Mouse (Mus musculus) ES-E14 (cell line): ENCODE measurements at regions not wholly inside any gene's neighbourhood (a gene's known extent, or its start where the extent isn't known, plus 50 kb on each side); places are given as distances from the start of the nearest gene placed in this dataset.

Source experiments
- DNase-seq: peaks from one replicate; pipeline ENCODE4 v3.0.0-alpha.2; 2013; ENCODE audit warnings: low read depth, low spot score
- H3K27ac ChIP-seq: 2 replicates; pipeline ENCODE4 v1.5.1; 2012; ENCODE audit warnings: low read depth, mild to moderate bottlenecking, low read length, moderate library complexity, mixed read lengths; ENCODE audit not compliant: poor library complexity, insufficient read depth, severe bottlenecking
- H3K36me3 ChIP-seq: 2 replicates; pipeline ENCODE4 v1.6.1; 2012; ENCODE audit warnings: mild to moderate bottlenecking, low read length, moderate library complexity, mixed read lengths; ENCODE audit not compliant: control insufficient read depth, poor library complexity, insufficient read depth, severe bottlenecking
- H3K4me1 ChIP-seq, 2 experiments: fragments of 150-350 bp in 1 of 2; sonication (generic) in 1 of 2; 2 replicates each; pipeline ENCODE4 v1.6.1; 2012; ENCODE audit warnings: low read length in 2 of 2, mild to moderate bottlenecking in 1 of 2, mixed read lengths in 1 of 2; ENCODE audit not compliant: control insufficient read depth in 2 of 2, insufficient read depth in 2 of 2, poor library complexity in 1 of 2
- H3K4me3 ChIP-seq, 2 experiments: fragments of 150-350 bp in 1 of 2; sonication (generic) in 1 of 2; 2 replicates each; pipeline ENCODE4 v1.5.1; 2012; ENCODE audit warnings: low read length in 2 of 2, low read depth in 1 of 2, mild to moderate bottlenecking in 1 of 2, mixed read lengths in 1 of 2; ENCODE audit not compliant: insufficient read depth in 1 of 2, poor library complexity in 1 of 2, severe bottlenecking in 1 of 2
- H3K9ac ChIP-seq: 2 replicates; pipeline ENCODE4 v1.6.1; 2012; ENCODE audit warnings: low read depth, mild to moderate bottlenecking, low read length, mixed read lengths; ENCODE audit not compliant: poor library complexity, insufficient read depth, severe bottlenecking
- H3K9me3 ChIP-seq: fragments of 150-350 bp; sonication (generic); 2 replicates; pipeline ENCODE4 v1.6.1; 2012; ENCODE audit warnings: low read depth, mild to moderate bottlenecking, low read length; ENCODE audit not compliant: control insufficient read depth, insufficient read depth
- CHD2 ChIP-seq: IDR thresholded peaks from 2 replicates; pipeline ENCODE4 v1.6.1; 2014; ENCODE audit warnings: mild to moderate bottlenecking, low read depth, low read length, inconsistent platforms
- HCFC1 ChIP-seq: IDR thresholded peaks from 2 replicates; pipeline ENCODE4 v1.6.1; 2012; ENCODE audit warnings: low read length, inconsistent platforms, borderline replicate concordance; ENCODE audit not compliant: insufficient read depth
- MAFK ChIP-seq: IDR thresholded peaks from 2 replicates; pipeline ENCODE4 v1.6.1; 2014; ENCODE audit warnings: mild to moderate bottlenecking, low read depth, low read length, inconsistent platforms; ENCODE audit not compliant: insufficient read depth
- ZC3H11A ChIP-seq: IDR thresholded peaks from 2 replicates; pipeline ENCODE4 v1.6.1; 2012; ENCODE audit warnings: low read depth, mild to moderate bottlenecking, inconsistent platforms, low read length, borderline replicate concordance
- ZNF384 ChIP-seq: IDR thresholded peaks from 2 replicates; pipeline ENCODE4 v1.6.1; 2012; ENCODE audit warnings: low read depth, low read length, inconsistent platforms
- in situ Hi-C, 2 experiments: fragments of 600-800 bp; cut with MboI; formaldehyde crosslinking; loops; one replicate each; pipeline ENCODE4 v1.15.1; 2025; ENCODE audit warnings: low sequenced_read_pairs in 2 of 2, inconsistent platforms in 1 of 2; ENCODE audit not compliant: unreplicated experiment in 2 of 2

DNA sequence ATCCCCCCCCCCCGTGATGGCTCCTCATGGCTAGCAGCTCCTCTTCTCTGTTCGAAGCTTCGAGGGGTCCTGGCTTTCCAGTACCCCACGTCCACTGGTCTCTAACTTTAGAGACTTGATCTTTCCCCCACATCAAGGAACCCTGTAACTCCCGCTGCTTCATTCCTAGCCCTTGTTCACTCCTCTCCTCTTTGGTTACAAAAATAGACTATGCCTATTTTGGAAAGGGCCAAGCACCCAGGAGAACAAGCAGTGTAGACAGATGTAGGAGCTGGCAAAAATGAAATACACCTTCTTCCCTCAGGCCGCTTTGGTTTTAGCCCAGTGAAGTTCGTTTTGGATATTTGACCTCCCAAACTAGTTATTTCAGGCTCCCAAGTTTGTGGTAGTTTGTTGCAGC, 621.9 kb upstream of the Gm19410 start:
- no peak for TF ChIP-seq HCFC1
- no peak for TF ChIP-seq MAFK
- TF ChIP-seq ZC3H11A, result no peak
- TF ChIP-seq CHD2, result no peak
- no peak for TF ChIP-seq ZNF384
- no peak overlapping the region for H3K27ac ChIP-seq
- H3K4me1 ChIP-seq, result no peaks in the 10 kb centered on the region
- peaks cover 2% of the 10 kb centered on the region for H3K9me3 ChIP-seq
- no peak overlapping the region for H3K4me3 ChIP-seq
- H3K36me3 ChIP-seq, result no peaks in the 10 kb centered on the region
- no peak for DNase-seq
- in situ Hi-C loops, result no loop called here
- no peak overlapping the region for H3K9ac ChIP-seq

DNA sequence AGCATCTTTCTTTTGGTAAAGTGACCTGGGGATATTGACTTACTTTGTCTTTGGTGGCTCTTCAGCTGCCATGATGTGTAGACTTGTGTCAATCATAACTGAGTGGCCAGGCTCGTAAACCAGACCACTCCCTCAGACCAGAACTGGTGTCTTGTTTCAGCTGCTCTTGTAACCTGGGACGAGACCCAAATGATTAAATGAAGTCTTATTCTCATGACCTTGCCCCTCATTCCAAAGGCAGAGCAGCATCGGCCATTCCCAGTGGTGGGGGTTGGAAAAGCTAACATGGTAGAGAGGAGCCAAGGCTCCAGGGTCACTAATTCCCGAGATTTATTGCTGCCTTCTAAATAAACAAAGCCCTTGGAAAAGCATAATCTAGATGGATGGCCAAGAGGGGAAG, 621.2 kb upstream of the Gm19410 start:
- no peak for DNase-seq
- H3K9ac ChIP-seq, result no peak overlapping the region
- no peak overlapping the region for H3K4me3 ChIP-seq
- H3K27ac ChIP-seq, result no peak overlapping the region
- TF ChIP-seq ZNF384 (no peak), CHD2 (no peak), ZC3H11A (no peak), MAFK (no peak), HCFC1 (no peak)
- H3K36me3 ChIP-seq, result no peaks in the 10 kb centered on the region
- in situ Hi-C loops, result no loop called here
- peaks cover 2% of the 10 kb centered on the region for H3K9me3 ChIP-seq
- H3K4me1 ChIP-seq, result no peaks in the 10 kb centered on the region

DNA sequence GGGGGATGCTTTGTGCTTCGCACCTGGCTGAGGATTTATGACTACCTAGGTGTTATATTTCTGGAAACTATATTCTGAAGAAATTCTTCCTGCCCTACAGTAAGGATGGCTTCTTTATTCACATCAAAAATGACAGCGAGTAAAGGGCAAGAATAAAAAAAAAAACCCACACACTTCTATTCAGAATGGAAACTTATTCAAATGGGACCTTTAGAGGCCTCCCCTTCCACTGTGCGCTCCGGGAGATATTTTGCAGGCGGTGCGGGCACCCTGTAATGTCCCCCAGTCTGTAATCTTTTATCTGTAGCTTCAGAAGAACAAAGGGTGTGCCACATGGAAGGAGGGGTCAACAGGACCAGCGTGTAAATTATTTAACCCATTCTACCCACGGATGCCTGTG, 618.1 kb upstream of the Gm19410 start:
- H3K36me3 ChIP-seq, result no peaks in the 10 kb centered on the region
- peaks cover 2% of the 10 kb centered on the region for H3K9me3 ChIP-seq
- DNase-seq, result no peak
- in situ Hi-C loops, result no loop called here
- no peaks in the 10 kb centered on the region for H3K4me1 ChIP-seq
- TF ChIP-seq CHD2, result no peak
- no peak for TF ChIP-seq ZC3H11A
- TF ChIP-seq MAFK, result no peak
- no peak for TF ChIP-seq ZNF384
- no peak for TF ChIP-seq HCFC1
- H3K27ac ChIP-seq, result no peak overlapping the region
- H3K9ac ChIP-seq, result no peak overlapping the region
- no peak overlapping the region for H3K4me3 ChIP-seq

DNA sequence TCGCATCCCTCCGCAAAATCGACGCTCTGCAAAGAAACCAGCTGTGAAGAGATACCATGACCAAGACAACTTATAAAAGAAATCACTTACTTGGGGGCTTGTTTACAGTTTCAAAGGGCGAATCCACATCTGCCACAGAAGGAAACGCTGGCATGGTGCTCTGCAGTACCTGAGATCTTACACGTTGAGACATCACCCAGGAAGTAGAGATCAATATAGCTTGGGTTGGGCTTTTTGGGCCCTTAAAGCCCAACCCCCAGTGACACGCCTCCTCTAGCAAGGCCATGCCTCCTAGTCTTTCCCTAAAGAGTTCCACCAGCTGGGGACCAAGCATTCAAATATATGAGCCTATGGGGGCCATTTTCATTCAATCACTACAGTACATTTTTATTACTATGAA, 617.6 kb upstream of the Gm19410 start:
- in situ Hi-C loops, result no loop called here

DNA sequence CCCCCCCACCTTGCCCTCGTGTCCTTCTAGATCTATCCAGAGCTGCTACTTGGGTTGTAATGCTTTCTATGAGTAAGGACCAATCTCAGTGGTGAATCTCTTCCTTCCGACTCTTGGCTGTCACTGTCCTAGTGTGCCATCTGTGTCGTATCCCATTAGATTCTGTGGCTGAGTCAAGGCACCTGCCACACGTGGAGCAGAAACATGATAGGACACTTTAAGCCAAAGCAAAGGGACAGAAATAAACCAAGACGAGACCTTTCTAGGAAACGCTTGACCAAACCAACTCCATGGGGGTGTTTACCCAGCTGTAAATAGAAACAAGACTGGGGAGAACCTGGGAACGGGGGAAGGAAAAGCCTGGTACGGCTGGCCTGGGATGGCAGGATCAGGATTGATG, 613.0 kb upstream of the Gm19410 start:
- Histone ChIP-seq H3K9me3 (no peaks in the 10 kb centered on the region), H3K4me3 (no peak overlapping the region), H3K4me1 (no peaks in the 10 kb centered on the region), H3K36me3 (no peaks in the 10 kb centered on the region), H3K9ac (no peak overlapping the region), H3K27ac (no peak overlapping the region)
- DNase-seq, result no peak
- in situ Hi-C loops, result loop anchor here in 1 of 2 experiments (10.0 kb wide), 1 partner anchor 278 kb away; no protein-coding TSS in a partner anchor
- TF ChIP-seq HCFC1 (no peak), CHD2 (no peak), ZC3H11A (no peak), MAFK (no peak), ZNF384 (no peak)

More for the DNA sequence above, 617.6 kb upstream of the Gm19410 start:
- DNase-seq, result no peak
- Histone ChIP-seq H3K27ac (no peak overlapping the region), H3K4me3 (no peak overlapping the region), H3K4me1 (no peaks in the 10 kb centered on the region), H3K36me3 (no peaks in the 10 kb centered on the region), H3K9ac (no peak overlapping the region), H3K9me3 (peaks cover 2% of the 10 kb centered on the region)
- TF ChIP-seq HCFC1, result no peak
- TF ChIP-seq CHD2, result no peak
- TF ChIP-seq MAFK, result no peak
- TF ChIP-seq ZC3H11A, result no peak
- no peak for TF ChIP-seq ZNF384
